Mouse (Mus musculus) midbrain, embryonic 16.5 days (tissue): Measurements from ENCODE around the gene Olfr633. TPM values are rescaled to one million over a fixed set of nuclear protein-coding genes. Genes with fewer than 3 reads are reported as not detected.

ENCODE experiments used
- ATAC-seq: fragments of 200-750 bp; cut with Nextera tagmentation; 2 replicates; pipeline ENCODE4 v1.8.0; 2017; ENCODE audit warnings: moderate TSS enrichment
- H3K27ac ChIP-seq: fragments of 300-500 bp; sonication (generic); 2 replicates; pipeline ENCODE4 v1.5.1; 2014; ENCODE audit warnings: mild to moderate bottlenecking, low read length, mixed read lengths
- H3K27me3 ChIP-seq: fragments of 300-500 bp; sonication (generic); 2 replicates; pipeline ENCODE4 v1.6.1; 2014; ENCODE audit warnings: low read depth, low read length, mixed read lengths; ENCODE audit not compliant: control insufficient read depth, insufficient read depth
- H3K36me3 ChIP-seq: fragments of 300-500 bp; sonication (generic); 2 replicates; pipeline ENCODE4 v1.6.1; 2014; ENCODE audit warnings: mild to moderate bottlenecking, low read length, moderate library complexity, mixed read lengths; ENCODE audit not compliant: control insufficient read depth, insufficient read depth
- H3K4me1 ChIP-seq: fragments of 300-500 bp; sonication (generic); 2 replicates; pipeline ENCODE4 v1.6.1; 2014; ENCODE audit warnings: mild to moderate bottlenecking, low read length, mixed read lengths; ENCODE audit not compliant: control insufficient read depth, insufficient read depth
- H3K4me2 ChIP-seq: fragments of 300-500 bp; sonication (generic); 2 replicates; pipeline ENCODE4 v1.6.1; 2014; ENCODE audit warnings: mild to moderate bottlenecking, low read length, mixed read lengths
- H3K4me3 ChIP-seq: fragments of 300-500 bp; sonication (generic); 2 replicates; pipeline ENCODE4 v1.5.1; 2014; ENCODE audit warnings: low read depth, mild to moderate bottlenecking, low read length, moderate library complexity, mixed read lengths
- H3K9ac ChIP-seq: fragments of 300-500 bp; sonication (generic); 2 replicates; pipeline ENCODE4 v1.6.1; 2014; ENCODE audit warnings: low read depth, low read length, mixed read lengths
- H3K9me3 ChIP-seq: fragments of 300-500 bp; sonication (generic); replicated peaks from 2 replicates; pipeline ENCODE4 v1.6.1; 2014; ENCODE audit warnings: mild to moderate bottlenecking, low read length, mixed read lengths; ENCODE audit not compliant: control insufficient read depth, poor library complexity, severe bottlenecking
- WGBS: fragments of 180-500 bp; shearing (Covaris S2); extraction: QIAGEN DNeasy Blood & Tissue Kit; methylation state at CpG from one replicate; pipeline ENCODE4 v1.1.7; 2014; 5-methylcytosine and 5-hydroxymethylcytosine counted together
- polyA plus RNA-seq: library from polyadenylated mRNA; unstranded; fragments of >200 nt; fragmentation: Nextera tagmentation; extraction: Ambion mirVana; gene quantifications from 2 replicates; pipeline ENCODE4 v1.2.1, GENCODE M21; 2015

The Olfr633 gene
- polyA plus RNA-seq, 1 experiment from 2014 or later, result not detected

GRCm38 (mm10) chr7:103970852-103971251 is 26.6 kb downstream of the Olfr633 start, which contains the start of gene Olfr635:
Olfr635 (plus strand) TSS chr7:103971152.
- H3K9me3 ChIP-seq, result no peaks in the 10 kb centered on the region
- WGBS, result 63% methylated on average over 1 of the region's 1 CpGs
- no peak within 1 kb of the TSS for H3K4me2 ChIP-seq
- no peak within 1 kb of the TSS for H3K27ac ChIP-seq
- H3K4me1 ChIP-seq, result no peaks in the 10 kb centered on the region
- no peaks in the 10 kb centered on the region for H3K36me3 ChIP-seq
- no peak within 1 kb of the TSS for H3K4me3 ChIP-seq
- H3K27me3 ChIP-seq, result no peaks in the 10 kb centered on the region
- H3K9ac ChIP-seq, result no peak within 1 kb of the TSS
- no peak for ATAC-seq

- Histone ChIP-seq H3K27ac (no peak overlapping the region), H3K9ac (no peak overlapping the region), H3K4me2 (no peak overlapping the region), H3K9me3 (no peaks in the 10 kb centered on the region), H3K27me3 (no peaks in the 10 kb centered on the region), H3K36me3 (no peaks in the 10 kb centered on the region), H3K4me3 (no peak overlapping the region), H3K4me1 (no peaks in the 10 kb centered on the region)
- 71% methylated on average over 1 of the region's 1 CpGs for WGBS
- ATAC-seq, result no peak
Measured at GRCm38 (mm10) chr7:103971782-103972181, 27.5 kb downstream of the Olfr633 start.

DNA sequence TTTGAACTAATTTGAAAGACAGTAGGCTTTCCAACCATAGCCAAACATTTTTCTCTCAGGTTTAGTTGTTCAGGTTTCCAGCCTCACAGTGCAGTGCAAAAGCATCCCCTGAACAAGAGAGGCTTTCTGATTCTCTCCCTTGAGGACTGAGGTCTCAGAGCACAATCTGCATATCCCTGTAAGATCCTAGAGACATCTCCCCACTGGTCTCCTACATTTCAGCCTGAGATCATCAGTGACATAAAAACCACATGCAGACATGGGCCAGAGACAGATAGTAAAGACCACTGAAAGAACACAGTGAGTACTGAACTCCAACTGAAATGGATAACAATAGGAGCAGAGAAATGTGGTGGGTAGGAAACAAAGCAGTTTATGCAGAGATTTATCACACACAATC is 54.2 kb downstream of the Olfr633 start, which contains the start of gene Olfr638:
Olfr638 (plus strand) TSS at position 301 of the 400 bp plus-strand sequence.
- H3K27ac ChIP-seq, result no peak within 1 kb of the TSS
- H3K9ac ChIP-seq, result no peak within 1 kb of the TSS
- no peaks in the 10 kb centered on the region for H3K27me3 ChIP-seq
- H3K4me3 ChIP-seq, result no peak within 1 kb of the TSS
- no peak within 1 kb of the TSS for H3K4me2 ChIP-seq
- ATAC-seq, result no peak
- H3K36me3 ChIP-seq, result no peaks in the 10 kb centered on the region
- H3K4me1 ChIP-seq, result no peaks in the 10 kb centered on the region
- no peaks in the 10 kb centered on the region for H3K9me3 ChIP-seq

Other genes with a start within 250 kb of the Olfr633 start
- not detected in 2 replicates for gene Olfr243, start 229.8 kb upstream of the Olfr633 start, polyA plus RNA-seq
- not detected in 2 replicates for gene Olfr628, start 214.1 kb upstream of the Olfr633 start, polyA plus RNA-seq
- not detected in 2 replicates for gene Olfr629, start 199.5 kb upstream of the Olfr633 start, polyA plus RNA-seq
- gene Olfr630, start 187.1 kb upstream of the Olfr633 start, polyA plus RNA-seq, result not detected in 2 replicates
- not detected in 2 replicates for gene Olfr69, start 172.8 kb upstream of the Olfr633 start, polyA plus RNA-seq
- not detected in 2 replicates for gene Olfr68, start 164.7 kb upstream of the Olfr633 start, polyA plus RNA-seq
- gene Olfr67, start 152.6 kb upstream of the Olfr633 start, polyA plus RNA-seq, result not detected in 2 replicates
- gene Hbb-bt, start 130.4 kb upstream of the Olfr633 start, polyA plus RNA-seq, result 1,229 and 1,369 TPM in 2 replicates
- 4,227 and 4,621 TPM in 2 replicates for gene Hbb-bs, start 116.3 kb upstream of the Olfr633 start, polyA plus RNA-seq
- gene Hbb-bh2, start 103.9 kb upstream of the Olfr633 start, polyA plus RNA-seq, result not detected in 2 replicates
- not detected in 2 replicates for gene Hbb-bh1, start 101.3 kb upstream of the Olfr633 start, polyA plus RNA-seq
- gene Hbb-y, start 91.2 kb upstream of the Olfr633 start, polyA plus RNA-seq, result 6.2 and 23.2 TPM in 2 replicates
- not detected in 2 replicates for gene Olfr66, start 58.2 kb upstream of the Olfr633 start, polyA plus RNA-seq
- not detected in 2 replicates for gene Olfr64, start 50.0 kb upstream of the Olfr633 start, polyA plus RNA-seq
- not detected in 2 replicates for gene Olfr65, start 41.0 kb upstream of the Olfr633 start, polyA plus RNA-seq
- gene Olfr631, start 15.6 kb upstream of the Olfr633 start, polyA plus RNA-seq, result not detected in 2 replicates
- gene Olfr632, start 10.1 kb upstream of the Olfr633 start, polyA plus RNA-seq, result not detected in 2 replicates
- 0.03 TPM in 1 of 2 replicates, not detected in the other for gene Olfr635, start 26.7 kb downstream of the Olfr633 start, polyA plus RNA-seq
- not detected in 2 replicates for gene Olfr638, start 54.3 kb downstream of the Olfr633 start, polyA plus RNA-seq
- gene Olfr639, start 72.9 kb downstream of the Olfr633 start, polyA plus RNA-seq, result 0.04 TPM in 1 of 2 replicates, not detected in the other
- not detected in 2 replicates for gene Olfr640, start 81.1 kb downstream of the Olfr633 start, polyA plus RNA-seq
- not detected in 2 replicates for gene Olfr641, start 91.0 kb downstream of the Olfr633 start, polyA plus RNA-seq
- gene Olfr642, start 108.2 kb downstream of the Olfr633 start, polyA plus RNA-seq, result not detected in 2 replicates
- not detected in 2 replicates for gene 4930516K23Rik, start 117.0 kb downstream of the Olfr633 start, polyA plus RNA-seq
- not detected in 2 replicates for gene Olfr644, start 127.4 kb downstream of the Olfr633 start, polyA plus RNA-seq
- not detected in 2 replicates for gene Olfr645, start 141.0 kb downstream of the Olfr633 start, polyA plus RNA-seq
- not detected in 2 replicates for gene Olfr646, start 160.4 kb downstream of the Olfr633 start, polyA plus RNA-seq
- not detected in 2 replicates for gene Ubqln5, start 185.4 kb downstream of the Olfr633 start, polyA plus RNA-seq
- not detected in 2 replicates for gene Olfr643, start 193.0 kb downstream of the Olfr633 start, polyA plus RNA-seq
- gene Ubqln3, start 198.8 kb downstream of the Olfr633 start, polyA plus RNA-seq, result not detected in 2 replicates
- gene Ubqlnl, start 206.1 kb downstream of the Olfr633 start, polyA plus RNA-seq, result not detected in 2 replicates
- not detected in 2 replicates for gene Olfm5, start 220.4 kb downstream of the Olfr633 start, polyA plus RNA-seq
- 0.66 and 0.67 TPM in 2 replicates for gene Olfr648, start 239.0 kb downstream of the Olfr633 start, polyA plus RNA-seq